Mouse (Mus musculus): Measurements from ENCODE around the gene Zdhhc3. TPM values are rescaled to one million over a fixed set of nuclear protein-coding genes. Genes with fewer than 3 reads are reported as not detected.
A peak's percentile ranks its signal among the peaks of the same experiment; 100 is the strongest.

Zdhhc3 gene
- polyA plus RNA-seq (2012; rRNA removed) = 89.6 and 152 TPM in 2 replicates

GRCm38 (mm10) chr9:123112805-123113521 is at the start of gene Zdhhc3, which contains the start of gene Exosc7:
Gene Zdhhc3 (minus strand): TSS chr9:123113205.
Gene Exosc7 (plus strand): TSS chr9:123113215.
- WGBS = under 1% methylated on average over 76 of the region's 79 CpGs
- DNase-seq (ENCODE audit: low read depth, low spot score) = peak; percentile 59

GRCm38 (mm10) chr9:123161792-123162191 is 48.8 kb upstream of the Zdhhc3 start:
- no peak for DNase-seq (ENCODE audit: low read depth, low spot score)
- 43% methylated on average over 2 of the region's 2 CpGs for WGBS

DNA sequence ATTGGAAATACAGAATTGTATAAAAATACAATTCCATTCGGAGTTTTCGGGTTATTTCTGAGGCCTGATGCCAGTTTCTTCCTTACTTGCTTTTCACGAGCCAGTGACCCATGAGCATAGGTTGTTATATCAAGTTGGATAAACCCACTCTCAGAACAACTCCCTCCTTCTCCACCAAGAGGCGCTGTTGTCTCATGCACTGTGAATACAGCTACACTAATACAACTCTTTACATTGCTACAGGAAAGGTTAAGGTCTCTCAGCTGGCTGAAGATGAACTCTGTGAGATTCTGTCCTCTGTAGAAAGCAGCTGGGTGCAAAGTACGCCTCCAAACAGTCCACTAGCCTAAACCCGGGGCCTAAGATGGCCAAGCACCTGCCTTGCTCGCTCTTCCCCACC is 46.3 kb upstream of the Zdhhc3 start:
- 50% methylated on average over 7 of the region's 7 CpGs for WGBS
- peak; percentile 46 for DNase-seq (ENCODE audit: low read depth, low spot score)

DNA sequence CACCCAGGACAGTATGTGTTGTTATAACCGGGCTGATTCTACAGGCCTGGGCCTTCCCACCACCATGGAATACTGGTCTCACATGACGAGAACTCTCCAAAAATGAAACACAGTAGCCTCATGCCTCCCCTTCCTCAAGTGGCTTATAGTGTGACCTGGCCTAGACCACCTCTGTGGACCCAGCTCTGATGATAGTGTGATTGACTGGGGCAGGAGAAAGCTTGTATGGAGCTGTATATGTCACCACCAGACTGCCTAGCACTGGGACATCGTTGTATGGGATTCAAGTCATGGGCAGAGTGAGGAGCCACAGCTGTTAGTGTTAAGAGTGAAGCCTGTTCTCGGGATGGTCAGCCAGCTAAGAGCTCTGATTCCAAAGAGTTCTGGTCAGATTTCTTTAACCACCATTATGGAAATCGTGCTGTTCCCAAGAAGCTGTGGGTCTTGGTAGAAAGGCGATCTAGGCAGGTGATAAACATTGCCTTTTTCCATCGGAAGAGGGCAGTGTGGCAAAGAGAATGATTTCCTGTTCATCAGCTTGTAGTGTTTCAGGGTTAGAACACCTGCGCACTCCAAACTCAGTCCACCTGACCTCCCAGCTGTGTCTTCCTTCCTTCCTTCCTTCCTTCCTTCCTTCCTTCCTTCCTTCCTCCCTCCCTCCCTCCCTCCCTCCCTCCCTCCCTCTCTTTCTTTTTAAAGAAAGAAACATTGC is 45.3 kb upstream of the Zdhhc3 start:
- WGBS = 43% methylated on average over 8 of the region's 8 CpGs
- DNase-seq (ENCODE audit: low read depth, low spot score) = peak; percentile 44

- no peak for DNase-seq (ENCODE audit: low read depth, low spot score)
Observed at GRCm38 (mm10) chr9:123157699-123158098, 44.7 kb upstream of the Zdhhc3 start.

GRCm38 (mm10) chr9:123156910-123157361 is 43.9 kb upstream of the Zdhhc3 start:
- DNase-seq (ENCODE audit: low read depth, low spot score) = no peak
- 40% methylated on average over 29 of the region's 30 CpGs for WGBS

- DNase-seq (ENCODE audit: low read depth, low spot score) = no peak
- WGBS = 63% methylated on average over 2 of the region's 2 CpGs
Observed at GRCm38 (mm10) chr9:123153121-123153520, 40.1 kb upstream of the Zdhhc3 start.

GRCm38 (mm10) chr9:123152026-123152425 is 39.0 kb upstream of the Zdhhc3 start:
- 9% methylated on average over 3 of the region's 3 CpGs for WGBS
- DNase-seq (ENCODE audit: low read depth, low spot score) = peak; percentile 32

GRCm38 (mm10) chr9:123151561-123151960 is 38.6 kb upstream of the Zdhhc3 start:
- WGBS = 36% methylated on average over 1 of the region's 1 CpGs
- DNase-seq (ENCODE audit: low read depth, low spot score) = no peak

DNA sequence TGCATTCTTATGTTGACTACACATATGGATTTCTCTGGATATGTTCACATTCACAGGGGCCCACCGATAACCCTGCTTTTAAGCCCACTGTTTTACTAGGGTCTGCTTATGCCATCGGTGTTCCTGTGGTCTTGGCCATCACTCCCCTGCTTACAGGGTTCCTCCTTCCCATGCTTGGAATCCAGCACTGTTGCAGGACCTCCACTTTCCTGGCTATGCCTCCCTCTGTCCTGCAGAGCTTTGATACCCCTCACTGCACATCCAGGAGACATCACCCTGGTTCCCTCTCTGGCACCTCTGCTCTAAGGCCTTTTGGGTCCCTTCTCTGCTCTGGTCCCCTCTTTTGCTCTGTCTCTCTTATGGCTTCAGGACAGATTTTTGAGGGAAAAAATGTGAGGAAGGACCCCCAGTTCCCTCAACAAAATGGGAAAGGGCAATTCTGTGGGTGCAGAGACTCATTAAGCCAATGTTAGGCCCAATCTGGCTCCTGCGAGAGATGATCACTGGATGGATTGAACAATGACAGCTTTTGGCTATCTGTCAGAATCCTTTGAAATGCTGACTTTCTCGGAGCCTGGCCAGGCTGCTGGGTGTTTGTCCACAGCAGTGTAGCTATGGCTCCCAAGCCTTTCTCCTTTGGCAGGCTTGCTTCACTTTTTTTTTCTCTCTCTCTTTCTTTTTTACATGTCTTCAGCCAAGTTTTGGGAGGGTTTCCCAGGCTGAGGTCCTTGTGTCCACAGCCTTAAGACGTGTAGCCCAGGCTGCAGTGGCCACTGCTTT is 37.4 kb upstream of the Zdhhc3 start, which contains the start of gene Clec3b:
TSS of gene Clec3b (plus strand) at position 706 of the 780 bp plus-strand sequence.
- no peak for DNase-seq (ENCODE audit: low read depth, low spot score)
- 77% methylated on average over 5 of the region's 5 CpGs for WGBS

DNA sequence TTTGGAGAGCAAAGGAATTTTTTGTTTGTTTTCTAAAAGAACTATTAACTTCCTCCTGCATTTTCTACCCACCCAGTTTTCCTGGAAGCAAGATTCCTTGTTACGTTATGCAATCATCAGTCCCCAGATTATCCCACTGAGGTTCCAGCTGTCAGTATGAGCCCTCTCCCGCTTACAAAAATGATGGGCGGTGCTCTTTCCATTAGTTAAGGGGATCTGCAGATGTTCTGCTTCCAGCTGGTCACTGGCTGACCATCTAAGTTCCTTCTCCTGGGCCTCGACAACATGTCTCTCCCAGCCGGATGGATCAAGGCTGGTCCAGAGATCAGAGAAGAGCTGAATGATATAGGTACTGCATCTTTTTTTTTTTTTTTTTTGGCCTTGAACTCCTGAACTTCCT is 35.4 kb upstream of the Zdhhc3 start:
- WGBS = 65% methylated on average over 5 of the region's 5 CpGs
- DNase-seq (ENCODE audit: low read depth, low spot score) = no peak

DNA sequence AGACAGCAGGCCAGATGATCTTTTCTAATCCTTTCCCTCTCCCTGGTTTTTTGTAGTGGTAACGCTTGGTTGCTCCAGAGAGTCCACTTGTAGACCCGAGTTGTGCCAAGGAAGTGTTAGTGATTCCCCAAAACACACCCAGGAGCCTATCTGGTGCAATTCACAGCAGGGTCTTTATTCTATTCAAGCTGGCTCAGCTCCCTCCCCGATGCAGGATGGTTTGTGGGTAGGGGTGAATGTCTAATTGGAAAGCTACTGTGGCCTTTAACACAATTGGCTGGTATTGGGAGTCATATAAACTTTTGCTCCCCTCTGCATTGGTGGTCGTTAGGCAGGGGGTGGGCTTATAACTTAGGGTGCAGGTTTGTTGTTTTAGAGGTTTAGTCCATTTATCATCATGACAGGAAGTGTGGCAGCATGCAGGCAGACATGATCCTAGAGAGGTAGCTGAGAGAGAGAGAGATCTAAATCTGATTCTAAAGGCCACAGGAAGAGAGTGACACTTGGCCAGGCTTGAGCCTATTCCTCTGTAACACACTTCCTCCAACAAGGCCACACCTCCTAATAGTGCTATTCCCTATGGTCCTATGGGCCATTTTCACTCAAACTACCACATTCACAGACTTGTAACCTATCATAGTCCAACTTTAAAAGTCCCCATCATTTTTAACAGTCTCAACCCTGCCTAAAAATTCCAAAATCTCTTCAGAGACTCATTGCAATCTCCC is 27.0 kb upstream of the Zdhhc3 start:
- WGBS = 63% methylated on average over 4 of the region's 4 CpGs
- no peak for DNase-seq (ENCODE audit: low read depth, low spot score)

DNA sequence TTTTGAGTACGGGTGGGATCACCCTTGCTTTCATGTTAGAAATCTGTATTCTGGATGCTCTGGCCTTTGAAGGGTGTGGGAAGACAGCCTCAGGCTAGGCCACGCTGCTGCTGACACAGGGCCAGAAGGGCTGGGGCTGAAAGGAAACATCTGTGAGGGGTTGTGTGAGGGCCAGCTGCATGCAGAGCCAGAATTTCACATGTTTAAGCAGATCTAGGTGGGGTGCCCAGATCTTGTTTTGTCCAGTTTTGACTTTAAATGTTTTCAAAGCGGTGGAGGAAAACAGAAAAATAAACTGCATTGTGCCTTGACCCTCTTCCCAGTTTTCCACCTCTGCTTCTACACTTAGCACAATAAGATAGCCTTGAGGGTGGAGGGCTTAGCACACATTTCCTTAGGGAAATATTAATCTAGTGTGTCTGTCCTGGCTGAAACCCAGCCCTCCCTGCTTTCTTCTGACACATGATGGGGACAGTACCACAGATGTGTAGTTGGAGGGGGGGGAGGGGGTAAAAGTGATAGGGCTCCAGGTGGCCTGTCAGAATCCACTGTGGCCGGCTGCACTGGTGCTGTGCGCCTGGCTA is 26.0 kb upstream of the Zdhhc3 start:
- no peak for DNase-seq (ENCODE audit: low read depth, low spot score)
- WGBS = 71% methylated on average over 5 of the region's 5 CpGs

DNA sequence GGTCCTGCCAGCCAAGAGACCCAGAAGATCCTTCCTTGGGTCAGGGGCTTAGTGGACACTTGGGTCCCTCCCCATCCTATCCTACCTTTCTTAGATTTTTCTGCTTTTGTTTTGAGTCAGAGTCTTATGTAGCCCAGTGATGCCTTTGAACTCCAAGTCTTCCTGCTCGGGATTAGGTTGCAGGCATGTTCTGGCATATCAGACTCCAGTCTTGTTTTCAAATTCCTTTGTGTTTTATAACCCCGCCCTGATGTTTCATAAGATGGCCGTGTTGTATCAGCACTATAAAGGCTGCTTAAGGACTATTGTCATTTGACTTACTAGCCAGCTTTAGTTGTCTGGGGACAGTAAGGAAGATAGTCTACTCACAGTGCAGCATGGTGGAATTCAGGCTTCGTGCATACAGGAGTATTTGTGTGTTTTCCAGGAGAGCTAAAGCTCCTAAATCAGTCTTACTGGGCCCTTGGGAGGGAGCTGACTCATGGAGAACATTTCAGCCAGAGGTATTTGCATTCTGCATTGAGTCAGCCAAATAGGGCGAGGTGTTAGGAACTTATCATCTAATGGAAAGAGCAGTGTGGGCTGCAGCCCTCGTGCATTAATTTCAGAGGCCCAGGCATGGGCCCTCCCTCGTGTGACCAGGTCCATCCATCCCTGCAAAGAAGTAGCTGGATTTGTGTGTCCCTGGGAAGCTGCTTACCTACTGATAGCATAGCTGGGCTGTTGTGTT is 24.1 kb upstream of the Zdhhc3 start:
- DNase-seq (ENCODE audit: low read depth, low spot score) = no peak
- 72% methylated on average over 7 of the region's 7 CpGs for WGBS

GRCm38 (mm10) chr9:123132994-123133393 is 20.0 kb upstream of the Zdhhc3 start:
- no peak for DNase-seq (ENCODE audit: low read depth, low spot score)
- 93% methylated on average over 3 of the region's 3 CpGs for WGBS

DNA sequence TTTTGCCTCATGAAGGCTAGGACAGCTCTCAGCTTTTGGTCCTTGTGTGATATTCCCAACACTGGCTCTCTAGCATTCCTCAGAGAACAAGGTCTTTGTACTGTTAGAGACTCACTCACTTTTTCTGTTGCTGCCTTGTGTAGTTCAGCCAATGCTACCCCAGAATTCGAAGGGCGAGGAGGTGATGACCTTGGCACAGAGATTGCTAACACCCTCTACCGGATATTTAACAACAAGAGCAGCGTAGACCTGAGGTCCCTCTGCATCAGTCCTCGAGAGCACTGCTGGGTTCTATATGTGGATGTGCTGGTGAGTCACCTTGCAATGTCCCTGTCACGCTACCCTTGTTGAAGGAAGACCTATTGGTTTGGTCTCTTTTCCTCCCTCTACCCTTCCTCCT is 14.7 kb upstream of the Zdhhc3 start:
- DNase-seq (ENCODE audit: low read depth, low spot score) = no peak
- 97% methylated on average over 6 of the region's 6 CpGs for WGBS

DNA sequence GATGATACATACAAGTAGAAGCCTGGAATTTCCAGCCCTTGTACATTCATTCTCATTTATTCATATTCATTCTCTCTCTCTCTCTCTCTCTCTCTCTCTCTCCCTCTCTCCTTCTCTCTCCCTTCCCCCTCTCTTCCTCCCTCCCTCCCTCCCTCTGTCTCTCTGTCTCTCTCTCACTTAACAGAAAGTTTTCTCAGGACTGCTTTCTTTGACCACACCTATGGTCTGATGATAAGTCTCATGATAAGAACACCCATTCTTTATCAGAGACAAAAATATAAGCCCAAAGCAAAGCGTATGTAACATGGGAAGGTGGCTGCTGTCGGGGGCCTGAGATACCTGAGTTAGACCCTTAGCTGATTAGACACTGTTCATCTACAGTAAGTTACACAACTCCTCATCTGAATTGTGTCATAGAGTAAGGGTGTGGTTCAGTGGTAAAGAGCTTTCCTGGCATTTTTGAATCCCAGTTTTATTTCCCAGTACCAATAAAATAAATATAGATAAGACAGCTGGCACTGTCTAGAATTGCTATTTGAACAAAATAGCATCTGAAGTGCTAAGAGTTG is 11.5 kb upstream of the Zdhhc3 start:
- DNase-seq (ENCODE audit: low read depth, low spot score) = peak; percentile 29
- 29% methylated on average over 2 of the region's 2 CpGs for WGBS

Measured in large intestine, adult 2 months (tissue).